In genomic region chr14:33380830-33381457, GRCm38 (mm10) we compare ENCODE assay signal across 27 mouse cellular contexts.
DNase-seq lines count a peak whose midpoint lies in the region; ATAC-seq and TF ChIP-seq lines count a peak whose summit lies in the region.
"Had no signal": no experiment of that assay in that cellular context is flagged by ENCODE, and none has a peak within 500 bp of the region (broad histone marks: within the 10 kb centered on the region; RNA-seq: fewer than 3 reads in every experiment).

No protein-coding gene starts in this region.

- no peak overlapping the region for H3K27ac ChIP-seq in cerebellum, adult 2 months (ENCODE audit: insufficient read depth, low read length)
- H3K27ac ChIP-seq in intestine, embryonic 15.5 days: no peak overlapping the region
- H3K27ac ChIP-seq: embryonic facial prominence, embryonic 13.5 days; hindbrain, embryonic 10.5 days; hindbrain, embryonic 15.5 days; liver, embryonic 14.5 days had no signal

- no peaks in the 10 kb centered on the region for H3K9me3 ChIP-seq in intestine, embryonic 15.5 days
- H3K9me3 ChIP-seq: embryonic facial prominence, embryonic 13.5 days; hindbrain, embryonic 10.5 days; hindbrain, embryonic 15.5 days had no signal

- 21% methylated on average over 6 of the region's 6 CpGs for WGBS in cerebellum, adult 2 months
- WGBS in intestine, embryonic 15.5 days: 83% methylated on average over 6 of the region's 6 CpGs

- H3K27me3 ChIP-seq in cerebellum, adult 2 months (ENCODE audit: control insufficient read depth, insufficient read depth, low read length): no peaks in the 10 kb centered on the region
- H3K27me3 ChIP-seq in intestine, embryonic 15.5 days (replicated peaks): no peaks in the 10 kb centered on the region
- H3K27me3 ChIP-seq: embryonic facial prominence, embryonic 13.5 days; hindbrain, embryonic 15.5 days had no signal

- TF ChIP-seq POLR2A in cerebellum, adult 2 months (IDR thresholded peaks at IDR 0.05; ENCODE audit: borderline replicate concordance, insufficient read depth, low read length): no peak

- no peak overlapping the region for H3K4me2 ChIP-seq in intestine, embryonic 15.5 days (replicated peaks)
- H3K4me2 ChIP-seq: embryonic facial prominence, embryonic 13.5 days; hindbrain, embryonic 15.5 days had no signal

- peaks cover 4% of the 10 kb centered on the region; the same call in 1 of the 2 replicates for H3K36me3 ChIP-seq in intestine, embryonic 15.5 days

- intact Hi-C loops in left cerebral cortex, postnatal 4 days (cut with DNase I): no loop called here

- DNase-seq in left cerebral cortex, postnatal 4 days: peak; percentile 47
- no peak for DNase-seq in left cerebral cortex, adult 11 months (ENCODE audit: low spot score)
- DNase-seq in cerebellum, adult 2 months: peak; percentile 67 to 82
- peak; percentile 66 to 70 for DNase-seq in cerebellum, postnatal 14 days
- DNase-seq in neural tube, embryonic 10.5 days (ENCODE audit: extremely low spot score, low spot score): no peak
- no peak for DNase-seq in right cerebral cortex, postnatal 14 days
- DNase-seq: adrenal gland, postnatal 25 days; embryo, embryonic 11 days; gastrocnemius, postnatal 10 days; heart, postnatal 14 days; kidney, adult 18-20 months; kidney, postnatal 4 days; layer of hippocampus, postnatal 36 days; liver; lung, adult 2 months; lung, postnatal 10 days; midbrain, embryonic 14.5 days; thymus, postnatal 4 days had no signal

- ATAC-seq in intestine, embryonic 15.5 days: no peak
- ATAC-seq: CD4-positive, CD25-positive, alpha-beta regulatory T cell, adult 4 months; forebrain, embryonic 16.5 days; inflammation-experienced regulatory T-cells, adult 6 months had no signal

- H3K9ac ChIP-seq in intestine, embryonic 15.5 days: no peak overlapping the region
- H3K9ac ChIP-seq: embryonic facial prominence, embryonic 13.5 days; hindbrain, embryonic 15.5 days; liver, embryonic 14.5 days had no signal

- H3K4me3 ChIP-seq in cerebellum, adult 2 months (replicated peaks; ENCODE audit: insufficient read depth, low read depth, low read length): no peak overlapping the region
- no peak overlapping the region for H3K4me3 ChIP-seq in intestine, embryonic 15.5 days (replicated peaks)
- H3K4me3 ChIP-seq: embryonic facial prominence, embryonic 13.5 days; erythroblast, embryonic 14.5 days; hindbrain, embryonic 10.5 days; hindbrain, embryonic 15.5 days had no signal

- peaks cover 2% of the 10 kb centered on the region; the same call in 1 of the 2 replicates for H3K4me1 ChIP-seq in cerebellum, adult 2 months (ENCODE audit: control insufficient read depth, insufficient read depth, low read length)
- H3K4me1 ChIP-seq in intestine, embryonic 15.5 days (replicated peaks): no peaks in the 10 kb centered on the region
- H3K4me1 ChIP-seq: embryonic facial prominence, embryonic 13.5 days; hindbrain, embryonic 10.5 days; hindbrain, embryonic 15.5 days had no signal

- no peak for TF ChIP-seq CTCF in cerebellum, adult 2 months (IDR thresholded peaks at IDR 0.05; ENCODE audit: borderline replicate concordance, insufficient read depth, low read depth, low read length)

Comparison
In these comparisons a context has a peak if more than half of its experiments do, and no peak if none do; other contexts are left out.
1. DNase-seq: peak in left cerebral cortex, postnatal 4 days (single experiment), cerebellum, adult 2 months (2 of 2) and cerebellum, postnatal 14 days (2 of 2); none in left cerebral cortex, adult 11 months (single experiment), neural tube, embryonic 10.5 days (single experiment) and right cerebral cortex, postnatal 14 days (single experiment).